Comparison of ENCODE assay signal across 9 mouse cellular contexts in genomic region chr10:70594007-70594406, GRCm38 (mm10).
A peak's percentile ranks its signal among the peaks of the same experiment; 100 is the strongest.
DNase-seq lines count a peak whose midpoint lies in the region; ATAC-seq and TF ChIP-seq lines count a peak whose summit lies in the region.
"Had no signal": no experiment of that assay in that cellular context is flagged by ENCODE, and none has a peak within 500 bp of the region (broad histone marks: within the 10 kb centered on the region; RNA-seq: fewer than 3 reads in every experiment).

No protein-coding gene starts in this region.

- WGBS in hindbrain, embryonic 10.5 days: 48% methylated on average over 1 of the region's 1 CpGs
- 54% methylated on average over 1 of the region's 1 CpGs for WGBS in hindbrain, embryonic 12.5 days

- peaks cover 25% of the 10 kb centered on the region; the same call in 1 of the 2 replicates for H3K4me1 ChIP-seq in hindbrain, embryonic 10.5 days (replicated peaks)
- peaks cover 15% of the 10 kb centered on the region for H3K4me1 ChIP-seq in hindbrain, embryonic 12.5 days

- peak; percentile 45; the same call in 1 of the 2 replicates for TF ChIP-seq CTCF in brain, embryonic 14.5 days (IDR thresholded peaks at IDR 0.05; ENCODE audit: borderline replicate concordance, extremely low read depth, insufficient read depth, insufficient read length)
- peak; percentile 81 for TF ChIP-seq CTCF in layer of hippocampus, adult 2 months (conservative IDR thresholded peaks at IDR 0.05)

- H3K4me3 ChIP-seq in hindbrain, embryonic 10.5 days: no peak overlapping the region
- no peak overlapping the region for H3K4me3 ChIP-seq in hindbrain, embryonic 12.5 days
- no peak overlapping the region; the same call in 1 of the 2 replicates for H3K4me3 ChIP-seq in layer of hippocampus, adult 2 months

- no peak overlapping the region for H3K27ac ChIP-seq in hindbrain, embryonic 10.5 days
- H3K27ac ChIP-seq in hindbrain, embryonic 12.5 days: no peak overlapping the region
- peak overlapping the region; percentile 60; the same call in 1 of the 2 replicates for H3K27ac ChIP-seq in layer of hippocampus, adult 2 months
- H3K27ac ChIP-seq: macrophage had no signal

- no peak overlapping the region for H3K4me2 ChIP-seq in hindbrain, embryonic 12.5 days (replicated peaks)

- ATAC-seq in hindbrain, embryonic 12.5 days (ENCODE audit: low FRiP score): no peak
- ATAC-seq in erythroid progenitor cell, adult 5-6 weeks (replicated peaks; ENCODE audit: low FRiP score, poor library complexity, severe bottlenecking): no peak

- DNase-seq in hindbrain, embryonic 10.5 days (ENCODE audit: low spot score): peak; percentile 13
- peak; percentile 25 for DNase-seq in MN1 (ENCODE audit: low spot score)
- DNase-seq in brain, embryonic 14.5 days (ENCODE audit: low read depth): peak; percentile 46
- DNase-seq in layer of hippocampus, adult 2 months (ENCODE audit: low spot score in 2 of 2): peak; percentile 23 to 34
- no peak for DNase-seq in thymus, postnatal 25 days
- DNase-seq in gastrocnemius, adult 8-10 months (ENCODE audit: low spot score in 2 of 2): no peak

- H3K36me3 ChIP-seq in hindbrain, embryonic 10.5 days: no peaks in the 10 kb centered on the region
- H3K36me3 ChIP-seq in hindbrain, embryonic 12.5 days: no peaks in the 10 kb centered on the region

- H3K9ac ChIP-seq in hindbrain, embryonic 12.5 days: no peak overlapping the region

- no peaks in the 10 kb centered on the region for H3K9me3 ChIP-seq in hindbrain, embryonic 10.5 days
- no peaks in the 10 kb centered on the region for H3K9me3 ChIP-seq in hindbrain, embryonic 12.5 days (replicated peaks)

- no peak for TF ChIP-seq POLR2A in brain, embryonic 14.5 days (IDR thresholded peaks at IDR 0.05; ENCODE audit: borderline replicate concordance, extremely low read depth, insufficient read depth, insufficient read length, poor library complexity, severe bottlenecking)

- H3K27me3 ChIP-seq in hindbrain, embryonic 10.5 days (ENCODE audit: insufficient read depth, poor library complexity, severe bottlenecking): peaks cover 5% of the 10 kb centered on the region; the same call in 1 of the 2 replicates
- no peaks in the 10 kb centered on the region for H3K27me3 ChIP-seq in hindbrain, embryonic 12.5 days

Comparison
In these comparisons a context has a peak if more than half of its experiments do, and no peak if none do; other contexts are left out.
1. DNase-seq: peak in hindbrain, embryonic 10.5 days (single experiment), MN1 (single experiment), brain, embryonic 14.5 days (single experiment) and layer of hippocampus, adult 2 months (2 of 2); none in thymus, postnatal 25 days (single experiment) and gastrocnemius, adult 8-10 months (0 of 2).